Mouse (Mus musculus) sigmoid colon, adult 10 weeks (tissue): ENCODE data around the gene Nucks1. TPM values are rescaled to one million over a fixed set of nuclear protein-coding genes. Genes with fewer than 3 reads are reported as not detected.

ENCODE experiments used
- polyA plus RNA-seq: library from polyadenylated mRNA; stranded (reverse); fragments of 350-450 nt; fragmentation: Illumina TruSeq; extraction: RNeasy Lipid Tissue Mini Kit (QIAGEN cat#74804); gene quantifications from one replicate; pipeline ENCODE4 v1.2.3, GENCODE M21; 2014; ENCODE audit warnings: low read depth, low replicate concordance

Gene Nucks1
- 116 TPM for polyA plus RNA-seq

DNA sequence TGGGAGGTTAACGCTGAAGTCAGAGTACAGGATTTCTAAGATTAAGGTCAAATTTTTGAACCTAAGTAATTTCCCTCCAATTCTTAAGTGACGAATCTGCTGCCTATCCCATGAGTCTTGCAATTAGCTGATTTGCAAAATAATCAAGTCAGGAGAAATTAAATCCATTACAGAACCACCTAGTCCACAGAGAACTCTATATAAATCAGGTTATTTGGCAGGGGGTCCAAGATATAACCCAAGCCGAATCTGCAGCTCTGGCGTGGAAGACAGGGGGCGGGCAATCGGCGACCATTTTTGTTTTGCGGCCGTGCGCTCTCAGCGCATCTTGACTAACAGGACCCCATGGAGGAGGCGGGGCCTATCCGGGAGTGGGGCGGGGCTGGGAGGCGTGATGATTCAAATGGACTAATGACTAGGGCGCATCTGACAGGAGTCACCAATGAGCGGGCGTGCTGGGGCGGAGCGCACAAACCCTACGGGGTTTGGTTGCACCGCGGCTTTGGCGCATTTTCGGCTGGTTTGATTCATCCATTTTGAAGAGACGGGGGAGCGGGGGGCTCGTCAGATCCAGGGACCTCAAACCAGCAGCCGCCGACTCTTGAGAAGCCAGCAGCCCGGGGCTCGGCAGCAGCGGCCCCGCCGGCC, at the start of gene Nucks1:
Gene Nucks1 (plus strand): TSS at position 534 of the 648 bp plus-strand sequence.

DNA sequence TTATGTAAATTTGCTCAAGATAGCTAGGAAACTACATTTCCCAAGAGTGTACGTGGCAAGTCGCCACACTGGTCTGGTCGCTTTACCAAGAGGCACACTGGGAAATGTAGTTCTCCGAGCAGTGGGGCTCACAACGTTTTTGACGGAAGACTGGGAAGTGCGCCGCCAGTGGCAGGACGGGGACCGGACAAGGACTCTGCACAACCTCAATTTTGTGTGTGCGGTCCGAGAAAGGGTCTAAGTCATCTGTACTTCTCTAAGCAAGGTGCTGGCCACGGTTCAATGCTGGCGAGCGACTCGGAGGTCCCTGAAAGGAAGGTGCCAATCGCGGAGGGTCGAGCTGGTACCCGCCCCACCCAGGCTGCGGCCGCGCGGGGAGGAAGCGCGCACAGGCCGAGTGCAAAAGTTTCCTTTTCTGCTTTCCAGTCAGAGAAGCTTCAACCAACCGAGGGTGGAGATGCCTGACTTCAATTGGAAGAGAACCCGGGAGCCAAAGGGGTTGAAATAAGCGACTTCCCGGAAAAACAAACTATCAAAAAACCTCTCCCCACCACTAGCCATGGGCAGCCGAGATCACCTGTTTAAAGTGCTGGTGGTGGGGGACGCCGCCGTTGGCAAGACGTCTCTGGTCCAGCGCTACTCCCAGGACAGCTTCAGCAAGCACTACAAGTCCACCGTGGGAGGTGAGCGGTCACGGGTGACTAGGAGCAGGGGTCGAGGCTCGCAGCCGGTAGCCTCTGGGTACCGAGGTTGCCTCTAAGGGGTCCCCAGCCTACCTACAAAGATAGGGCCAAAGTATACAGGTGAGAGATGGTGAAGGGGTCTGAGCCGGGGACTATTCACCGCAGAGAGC, 43.0 kb upstream of the Nucks1 start, which contains the start of gene Rab29:
Gene Rab29 (plus strand): TSS at position 132 of the 853 bp plus-strand sequence.

DNA sequence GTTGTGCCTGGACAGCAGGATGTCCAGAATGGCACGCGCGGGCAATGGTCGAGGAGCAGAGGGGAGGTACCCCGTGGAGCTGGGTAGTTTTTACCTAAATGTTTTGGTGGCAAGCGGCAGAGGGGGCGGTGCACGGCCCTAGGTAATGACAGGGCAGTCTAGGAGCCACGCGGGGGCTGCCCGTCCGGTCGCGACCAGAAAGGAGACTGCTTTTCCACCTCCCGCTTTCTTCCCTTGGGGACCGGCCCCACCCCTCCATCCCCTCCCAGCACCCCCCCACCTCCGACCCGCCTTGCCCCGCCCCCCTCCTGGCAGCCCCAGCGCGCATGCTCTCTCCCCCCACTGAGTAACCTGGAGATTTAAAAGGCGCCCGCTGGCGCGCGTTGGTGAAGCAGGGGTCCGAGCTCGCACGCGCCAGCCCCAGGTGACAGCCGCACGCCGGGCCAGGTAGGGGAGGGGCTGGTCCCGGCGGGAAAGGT, 52.3 kb downstream of the Nucks1 start, which contains the start of gene Slc45a3:
Gene Slc45a3 (plus strand): TSS at position 362 of the 479 bp plus-strand sequence.

Other genes starting within 250 kb of the Nucks1 start
- 4.1 TPM for gene Rab7b, start 221.8 kb upstream of the Nucks1 start, polyA plus RNA-seq
- gene Slc26a9, start 166.5 kb upstream of the Nucks1 start, polyA plus RNA-seq, result not detected
- gene Pm20d1, start 113.2 kb upstream of the Nucks1 start, polyA plus RNA-seq, result 13.6 TPM
- 6.1 TPM for gene Slc41a1, start 83.0 kb upstream of the Nucks1 start, polyA plus RNA-seq
- 7.1 TPM for gene Rab29, start 43.3 kb upstream of the Nucks1 start, polyA plus RNA-seq
- 4.8 TPM for gene Slc45a3, start 52.4 kb downstream of the Nucks1 start, polyA plus RNA-seq
- 54.0 TPM for gene Elk4, start 97.1 kb downstream of the Nucks1 start, polyA plus RNA-seq
- 189 TPM for gene Mfsd4a, start 157.5 kb downstream of the Nucks1 start, polyA plus RNA-seq
- 1.2 TPM for gene Cdk18, start 229.2 kb downstream of the Nucks1 start, polyA plus RNA-seq